Mouse (Mus musculus) lung, postnatal 0 days (tissue): Measurements from ENCODE around the gene Crispld2.

Experiments
- CTCF ChIP-seq: IDR thresholded peaks from 2 replicates; pipeline ENCODE4 v1.5.1; 2016; ENCODE audit warnings: antibody characterized with exemption, mild to moderate bottlenecking
- EP300 ChIP-seq: IDR thresholded peaks from 2 replicates; pipeline ENCODE4 v1.6.1; 2016; ENCODE audit warnings: antibody characterized with exemption, mild to moderate bottlenecking, control low read depth

GRCm38 (mm10) chr8:120012491-120012890 is 20.3 kb downstream of the Crispld2 start:
- TF ChIP-seq CTCF, result no peak
- no peak for TF ChIP-seq EP300
